Mouse (Mus musculus) spleen, adult 2 months (tissue): ENCODE data around the gene Rps6ka4. TPM values are rescaled to one million over a fixed set of nuclear protein-coding genes. Genes with fewer than 3 reads are reported as not detected.

Experiments used
- DNase-seq, 2 experiments: peaks; one replicate each; pipeline versions ENCODE4 v3.0.0 to v3.0.0-alpha.2; 2012 to 2021; ENCODE audit warnings: low spot score in 2 of 2, low read depth in 1 of 2
- H3K27ac ChIP-seq: fragments of 200-500 bp; 2 replicates; pipeline ENCODE4 v1.5.1; 2012; ENCODE audit warnings: low read length, inconsistent platforms; ENCODE audit not compliant: insufficient read depth
- H3K27me3 ChIP-seq: fragments of 200-500 bp; 2 replicates; pipeline ENCODE4 v1.6.1; 2012; ENCODE audit warnings: mild to moderate bottlenecking, moderate library complexity, low read length, inconsistent platforms; ENCODE audit not compliant: control insufficient read depth, insufficient read depth
- H3K36me3 ChIP-seq: fragments of 200-500 bp; 2 replicates; pipeline ENCODE4 v1.6.1; 2012; ENCODE audit warnings: mild to moderate bottlenecking, low read length, inconsistent platforms; ENCODE audit not compliant: control insufficient read depth, insufficient read depth
- H3K4me1 ChIP-seq: fragments of 200-500 bp; 2 replicates; pipeline ENCODE4 v1.6.1; 2011; ENCODE audit warnings: inconsistent platforms; ENCODE audit not compliant: control insufficient read depth, insufficient read depth, insufficient read length
- H3K4me3 ChIP-seq: fragments of 200-500 bp; 2 replicates; pipeline ENCODE4 v1.5.1; 2011; ENCODE audit warnings: mild to moderate bottlenecking, inconsistent platforms; ENCODE audit not compliant: insufficient read depth, insufficient read length; ENCODE audit errors: extremely low read depth
- CTCF ChIP-seq: fragments of 200-500 bp; IDR thresholded peaks from 2 replicates; pipeline ENCODE4 v1.5.1; 2011; ENCODE audit warnings: mild to moderate bottlenecking, inconsistent platforms; ENCODE audit not compliant: insufficient read depth, insufficient read length, insufficient replicate concordance; ENCODE audit errors: extremely low read depth
- POLR2A ChIP-seq: fragments of 200-500 bp; IDR thresholded peaks from 2 replicates; pipeline ENCODE4 v1.6.1; 2011; ENCODE audit warnings: low read depth, low read length, inconsistent platforms
- WGBS: fragments of 180-500 bp; shearing (Covaris S2); methylation state at CpG from one replicate; pipeline ENCODE4 v1.1.7; 2018; 5-methylcytosine and 5-hydroxymethylcytosine counted together
- polyA plus RNA-seq: library from polyadenylated mRNA; depleted of rRNA; stranded (reverse); fragments of >200 nt; gene quantifications from 2 replicates; pipeline ENCODE4 v1.2.3, GENCODE M21; 2012

The Rps6ka4 gene
- polyA plus RNA-seq, 1 experiment: 26.7 TPM

DNA sequence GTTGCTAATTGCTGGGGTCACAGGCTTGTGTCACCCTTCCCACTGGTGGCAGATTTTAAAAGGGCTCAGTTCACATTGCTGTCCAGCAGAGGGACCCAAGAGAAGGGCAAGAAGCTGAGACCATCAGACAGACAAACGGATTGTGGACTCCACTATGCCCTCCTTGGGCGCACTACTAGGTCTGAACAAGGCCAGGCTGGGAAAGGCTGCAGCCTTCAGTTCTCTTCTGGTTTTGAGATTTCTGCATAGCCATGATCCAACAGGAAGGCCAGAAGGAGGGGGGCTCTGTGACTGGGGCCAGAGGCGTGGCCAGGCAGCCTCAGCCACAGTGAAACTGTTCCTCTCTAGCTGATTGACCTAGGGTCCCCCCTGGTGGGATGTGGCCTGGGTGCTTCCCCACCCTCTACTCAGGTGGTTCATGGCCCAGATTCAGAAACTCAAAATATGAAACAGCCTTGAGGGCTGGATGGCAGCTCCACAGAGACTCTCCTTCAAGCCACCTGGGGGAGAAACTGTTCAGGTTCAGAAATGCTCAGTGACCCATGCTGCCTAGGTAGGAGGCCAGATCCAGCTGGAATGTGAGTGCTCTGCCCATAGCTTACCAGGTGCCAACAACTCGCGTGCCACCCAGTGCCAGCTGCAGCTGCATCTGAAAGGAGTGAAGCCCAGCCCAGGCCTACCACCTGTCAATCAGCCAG lies 31.3 kb upstream of the Rps6ka4 start:
- peak; percentile 45 to 50 for DNase-seq
- WGBS: 30% methylated on average over 5 of the region's 5 CpGs
- H3K27me3 ChIP-seq: no peaks in the 10 kb centered on the region
- TF ChIP-seq CTCF (peak; percentile 59; the same call in 1 of the 2 replicates), POLR2A (no peak)
- no peaks in the 10 kb centered on the region for H3K36me3 ChIP-seq
- peaks cover 19% of the 10 kb centered on the region; the same call in 1 of the 2 replicates for H3K4me1 ChIP-seq
- peak overlapping the region; percentile 28 for H3K27ac ChIP-seq
- H3K4me3 ChIP-seq: no peak overlapping the region

DNA sequence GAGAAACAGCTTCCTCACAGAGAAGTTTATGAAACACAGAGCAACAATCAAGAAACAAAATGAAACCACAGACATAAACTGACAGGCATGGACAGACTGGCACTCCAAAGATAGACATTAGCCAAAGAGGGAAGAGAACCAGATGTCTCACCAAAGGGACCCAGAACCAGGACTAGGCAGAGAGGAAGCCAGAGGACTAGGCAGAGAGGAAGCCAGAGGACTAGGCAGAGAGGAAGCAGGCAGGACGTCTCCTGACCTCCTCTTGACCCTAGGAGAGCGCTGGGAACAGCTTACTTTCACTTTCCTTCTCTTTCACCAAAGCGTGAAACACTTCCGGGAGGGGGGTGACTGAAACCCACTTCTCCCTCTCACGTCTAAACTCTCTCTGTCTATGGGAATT lies 28.9 kb upstream of the Rps6ka4 start:
- peak overlapping the region; percentile 69 for H3K27ac ChIP-seq
- H3K4me3 ChIP-seq: peak overlapping the region; percentile 51
- DNase-seq: peak; percentile 49 to 59
- no peaks in the 10 kb centered on the region for H3K36me3 ChIP-seq
- no peaks in the 10 kb centered on the region for H3K27me3 ChIP-seq
- peaks cover 19% of the 10 kb centered on the region; the same call in 1 of the 2 replicates for H3K4me1 ChIP-seq
- TF ChIP-seq POLR2A (no peak), CTCF (no peak)
- 1% methylated on average over 5 of the region's 5 CpGs for WGBS

DNA sequence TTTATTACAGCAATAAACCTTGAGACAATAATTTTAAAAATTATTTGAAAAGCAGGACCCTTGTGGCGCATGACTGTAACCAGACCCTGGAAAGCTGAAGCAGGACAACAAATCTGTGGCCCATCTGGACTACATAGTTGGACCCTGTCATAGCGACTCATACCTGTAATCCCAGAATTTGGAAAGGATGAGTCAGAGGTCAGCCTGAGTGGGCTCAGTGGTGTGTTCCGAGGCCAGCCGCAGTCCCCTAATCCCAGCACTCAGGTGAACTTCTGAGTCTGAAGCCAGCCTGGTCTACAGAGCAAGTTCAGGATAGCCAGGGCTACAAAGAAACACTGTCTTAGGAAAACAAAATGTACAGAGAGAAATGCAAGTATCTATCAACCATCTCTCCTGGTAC lies 21.0 kb upstream of the Rps6ka4 start:
- no peak overlapping the region for H3K4me3 ChIP-seq
- no peak for DNase-seq
- no peaks in the 10 kb centered on the region for H3K27me3 ChIP-seq
- no peak overlapping the region for H3K27ac ChIP-seq
- H3K36me3 ChIP-seq: no peaks in the 10 kb centered on the region
- peaks cover 28% of the 10 kb centered on the region; the same call in 1 of the 2 replicates for H3K4me1 ChIP-seq
- WGBS: 96% methylated on average over 4 of the region's 4 CpGs
- TF ChIP-seq POLR2A: no peak
- TF ChIP-seq CTCF: no peak

DNA sequence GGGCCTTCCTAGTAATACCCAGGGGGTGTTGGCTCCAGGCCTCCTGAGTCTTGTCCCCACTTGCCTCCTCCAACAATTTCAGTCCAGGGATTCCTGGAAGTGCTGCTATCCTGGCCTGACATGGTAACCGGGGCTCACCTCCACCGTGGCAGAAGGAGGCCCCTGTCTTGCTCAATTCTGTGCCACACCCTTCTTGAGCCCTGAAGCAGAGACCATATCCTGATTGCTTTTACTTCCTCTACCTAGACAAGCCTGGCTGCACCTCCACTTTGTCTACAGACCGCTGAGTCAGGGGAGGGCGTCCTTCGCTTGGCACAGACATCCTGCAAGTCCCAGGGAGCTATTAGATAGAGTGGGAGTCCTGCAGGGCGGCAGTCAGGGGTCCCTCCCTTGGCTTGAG lies 20.3 kb upstream of the Rps6ka4 start:
- no peaks in the 10 kb centered on the region for H3K36me3 ChIP-seq
- H3K27ac ChIP-seq: no peak overlapping the region; the same call in 1 of the 2 replicates
- 38% methylated on average over 6 of the region's 6 CpGs for WGBS
- peaks cover 34% of the 10 kb centered on the region; the same call in 1 of the 2 replicates for H3K4me1 ChIP-seq
- no peaks in the 10 kb centered on the region for H3K27me3 ChIP-seq
- peak; percentile 45 to 72 for DNase-seq
- no peak overlapping the region for H3K4me3 ChIP-seq
- no peak for TF ChIP-seq CTCF
- TF ChIP-seq POLR2A: no peak

DNA sequence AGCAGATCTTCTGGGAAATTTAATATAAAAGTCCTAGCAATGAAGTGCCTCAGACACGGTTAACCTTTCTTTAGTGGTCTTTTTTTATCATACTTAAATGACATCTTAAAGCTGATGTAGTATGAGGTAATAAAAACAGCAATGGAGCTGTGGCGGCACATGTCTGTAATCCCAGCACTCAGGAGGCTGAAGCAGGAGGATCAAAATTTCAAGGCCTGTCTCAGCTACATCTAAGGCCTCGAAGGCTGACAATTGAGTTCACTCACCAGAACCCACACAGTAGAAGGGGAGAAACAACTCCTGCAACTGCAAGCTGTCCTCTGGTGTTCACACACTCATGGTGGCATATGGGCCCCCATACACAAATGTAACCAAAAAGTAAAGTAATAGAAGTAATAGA lies 19.5 kb upstream of the Rps6ka4 start:
- DNase-seq: no peak
- H3K36me3 ChIP-seq: no peaks in the 10 kb centered on the region
- peaks cover 39% of the 10 kb centered on the region for H3K4me1 ChIP-seq
- H3K27me3 ChIP-seq: no peaks in the 10 kb centered on the region
- TF ChIP-seq POLR2A (no peak), CTCF (no peak)
- H3K4me3 ChIP-seq: no peak overlapping the region
- H3K27ac ChIP-seq: no peak overlapping the region
- WGBS: 70% methylated on average over 3 of the region's 3 CpGs

DNA sequence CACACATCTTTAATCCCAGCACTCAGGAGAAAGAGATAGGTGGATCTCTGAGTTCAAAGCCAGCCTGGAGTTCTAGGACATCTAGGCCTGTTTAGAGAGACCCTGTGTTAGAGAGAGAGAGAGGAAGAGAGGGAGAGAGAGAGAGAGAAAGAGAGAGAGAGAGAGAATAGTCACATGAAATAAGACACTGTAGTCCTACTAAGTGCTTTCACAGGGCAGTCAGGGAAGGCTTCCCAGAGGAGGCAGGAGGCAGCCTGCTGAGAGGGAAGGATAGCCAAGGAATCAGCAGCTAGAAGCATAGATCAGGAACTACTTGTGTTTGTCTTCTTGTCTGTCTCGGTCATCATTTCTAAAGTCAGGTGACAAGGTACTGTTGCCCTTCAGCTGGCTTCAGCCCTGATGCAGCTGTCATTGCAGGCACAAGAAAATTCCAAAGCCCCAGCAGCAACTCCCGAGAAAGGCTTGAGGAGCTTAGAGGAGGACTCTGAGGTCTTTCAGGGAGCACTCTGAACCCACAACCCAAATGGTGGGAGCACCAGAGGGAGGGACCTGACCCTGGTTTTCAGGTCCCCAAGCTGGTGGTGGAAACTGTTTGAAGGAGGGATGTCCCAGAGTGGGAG lies 18.7 kb upstream of the Rps6ka4 start:
- Histone ChIP-seq H3K27me3 (no peaks in the 10 kb centered on the region), H3K36me3 (no peaks in the 10 kb centered on the region), H3K4me3 (0 out of 2 replicates have a peak overlapping the region, but pooled peaks have one; percentile 6), H3K4me1 (peaks cover 39% of the 10 kb centered on the region), H3K27ac (no peak overlapping the region)
- WGBS: 79% methylated on average over 2 of the region's 2 CpGs
- no peak for DNase-seq
- TF ChIP-seq CTCF (no peak), POLR2A (no peak)

DNA sequence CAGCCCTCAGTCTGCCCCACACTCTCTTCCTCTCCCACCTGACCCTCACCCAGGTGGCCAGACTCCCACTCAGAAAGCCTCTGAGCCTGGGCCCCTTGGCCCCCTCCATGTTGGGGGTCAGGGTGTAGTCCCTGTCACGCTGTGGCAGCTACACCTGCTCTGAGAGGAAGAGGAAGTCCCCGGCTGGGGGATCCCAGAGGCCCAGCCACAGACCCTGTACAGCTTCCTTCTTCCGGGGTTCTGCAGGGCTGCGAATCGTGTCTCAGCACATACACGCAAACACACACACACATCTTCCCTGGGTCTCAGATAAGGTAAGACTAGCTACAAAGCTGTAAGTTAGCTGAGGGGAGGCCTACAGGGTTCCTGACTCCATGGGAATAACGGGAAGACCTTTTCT lies 17.6 kb upstream of the Rps6ka4 start, which contains the start of gene Ccdc88b:
Ccdc88b (minus strand) TSS at position 181 of the 400 bp plus-strand sequence.
- H3K36me3 ChIP-seq: peaks cover 7% of the 10 kb centered on the region
- DNase-seq: peak; percentile 73 to 90
- H3K27me3 ChIP-seq: no peaks in the 10 kb centered on the region
- TF ChIP-seq CTCF: no peak
- peak; percentile 3; the same call in 1 of the 2 replicates for TF ChIP-seq POLR2A
- H3K4me1 ChIP-seq: peaks cover 39% of the 10 kb centered on the region
- H3K4me3 ChIP-seq: peak within 1 kb of the TSS; percentile 67
- peak within 1 kb of the TSS; percentile 83 for H3K27ac ChIP-seq
- 10% methylated on average over 7 of the region's 7 CpGs for WGBS
